Mouse (Mus musculus) lung, postnatal 0 days (tissue): ENCODE results near the gene Evx2.

Experiments used
- CTCF ChIP-seq: IDR thresholded peaks from 2 replicates; pipeline ENCODE4 v1.5.1; 2016; ENCODE audit warnings: antibody characterized with exemption, mild to moderate bottlenecking
- EP300 ChIP-seq: IDR thresholded peaks from 2 replicates; pipeline ENCODE4 v1.6.1; 2016; ENCODE audit warnings: antibody characterized with exemption, mild to moderate bottlenecking, control low read depth

DNA sequence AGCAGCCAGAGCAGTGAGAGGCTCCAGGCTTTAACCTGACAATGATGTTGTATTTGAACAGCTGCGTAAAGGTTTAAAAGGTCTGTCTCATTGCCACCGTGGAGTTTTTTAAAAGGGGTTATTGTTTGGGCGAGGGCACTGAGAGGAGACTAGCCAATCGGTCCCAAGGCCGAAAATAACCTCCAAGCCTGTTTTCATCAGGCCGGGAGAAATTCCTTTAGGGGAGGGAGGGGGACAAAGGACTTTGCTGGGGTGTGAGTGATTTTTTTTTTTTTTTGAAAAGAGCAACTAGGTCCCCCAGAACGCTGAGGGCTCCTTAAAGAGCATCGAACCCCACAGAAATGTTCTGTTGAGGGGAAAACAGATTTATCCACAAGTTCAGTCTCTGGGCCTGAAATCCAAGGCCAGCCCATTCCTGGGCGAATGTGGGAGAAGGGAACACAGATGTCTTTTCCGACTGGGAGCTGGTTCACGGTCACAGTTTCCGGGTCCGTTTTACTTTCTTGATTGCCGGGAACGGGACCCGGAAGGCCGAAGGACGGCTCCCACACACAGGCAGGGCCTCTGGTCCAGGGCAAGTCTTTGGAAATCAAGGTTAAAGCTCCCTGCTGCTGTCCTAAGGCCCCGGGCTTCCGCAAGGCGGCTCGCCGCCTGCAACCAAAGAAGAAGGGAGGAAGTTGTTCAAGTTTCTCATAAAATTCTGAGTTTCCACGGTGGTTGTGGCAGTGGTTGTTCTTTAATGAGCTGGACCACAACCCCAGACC, 30.4 kb upstream of the Evx2 start:
- TF ChIP-seq EP300 = no peak
- no peak for TF ChIP-seq CTCF
